Mouse (Mus musculus) intestine, embryonic 14.5 days (tissue): ENCODE results near the gene Cfap161. TPM values are rescaled to one million over a fixed set of nuclear protein-coding genes. Genes with fewer than 3 reads are reported as not detected.

Source experiments
- ATAC-seq: fragments of 200-750 bp; cut with Nextera tagmentation; replicated peaks from 2 replicates; pipeline ENCODE4 v1.8.0; 2017; ENCODE audit warnings: low read depth, moderate number of reproducible peaks, moderate TSS enrichment, moderate library complexity; ENCODE audit not compliant: low FRiP score, low TSS enrichment
- DNase-seq: peaks from one replicate; pipeline ENCODE4 v3.0.0-alpha.2; 2018; ENCODE audit warnings: low spot score
- H3K27ac ChIP-seq: fragments of 300-500 bp; sonication (generic); 2 replicates; pipeline ENCODE4 v1.5.1; 2014; ENCODE audit warnings: low read depth, mild to moderate bottlenecking, control low read depth
- H3K27me3 ChIP-seq: fragments of 300-500 bp; sonication (generic); replicated peaks from 2 replicates; pipeline ENCODE4 v1.6.1; 2014; ENCODE audit warnings: low read length, control low read depth; ENCODE audit not compliant: control insufficient read depth, insufficient read depth
- H3K36me3 ChIP-seq: fragments of 300-500 bp; sonication (generic); 2 replicates; pipeline ENCODE4 v1.6.1; 2014; ENCODE audit warnings: low read length, control low read depth; ENCODE audit not compliant: control insufficient read depth, insufficient read depth
- H3K4me1 ChIP-seq: fragments of 300-500 bp; sonication (generic); replicated peaks from 2 replicates; pipeline ENCODE4 v1.6.1; 2014; ENCODE audit warnings: low read length, control low read depth, mixed read lengths; ENCODE audit not compliant: control insufficient read depth, insufficient read depth
- H3K4me2 ChIP-seq: fragments of 300-500 bp; sonication (generic); 2 replicates; pipeline ENCODE4 v1.6.1; 2014; ENCODE audit warnings: low read length
- H3K4me3 ChIP-seq: fragments of 300-500 bp; sonication (generic); 2 replicates; pipeline ENCODE4 v1.5.1; 2014; ENCODE audit warnings: low read depth, low read length, control low read depth, mixed read lengths
- H3K9ac ChIP-seq: fragments of 300-500 bp; sonication (generic); 2 replicates; pipeline ENCODE4 v1.6.1; 2014; ENCODE audit warnings: mild to moderate bottlenecking, low read length
- H3K9me3 ChIP-seq: fragments of 300-500 bp; sonication (generic); 2 replicates; pipeline ENCODE4 v1.6.1; 2016; ENCODE audit warnings: low read length, control low read depth; ENCODE audit not compliant: control insufficient read depth
- WGBS: fragments of 180-500 bp; shearing (Covaris S2); extraction: QIAGEN DNeasy Blood & Tissue Kit; methylation state at CpG from one replicate; pipeline ENCODE4 v1.1.7; 2014; 5-methylcytosine and 5-hydroxymethylcytosine counted together
- polyA plus RNA-seq: library from polyadenylated mRNA; unstranded; fragments of >200 nt; fragmentation: Nextera tagmentation; extraction: Ambion mirVana; gene quantifications from 2 replicates; pipeline ENCODE4 v1.2.1, GENCODE M21; 2014

The Cfap161 gene
- polyA plus RNA-seq: 0.17 and 0.45 TPM in 2 replicates

- 0 out of 2 replicates have a peak within 1 kb of the TSS, but pooled peaks have one; percentile 18 for H3K4me2 ChIP-seq
- H3K9ac ChIP-seq: no peak within 1 kb of the TSS
- ATAC-seq (peak; percentile 85), DNase-seq (peak; percentile 74)
- no peaks in the 10 kb centered on the region for H3K36me3 ChIP-seq
- no peak within 1 kb of the TSS for H3K27ac ChIP-seq
- no peaks in the 10 kb centered on the region for H3K27me3 ChIP-seq
- no peak within 1 kb of the TSS for H3K4me3 ChIP-seq
- peaks cover 9% of the 10 kb centered on the region; the same call in 1 of the 2 replicates for H3K4me1 ChIP-seq
- no peaks in the 10 kb centered on the region for H3K9me3 ChIP-seq
- WGBS: 15% methylated on average over 14 of the region's 14 CpGs
These were observed at the start of gene Cfap161 for GRCm38 (mm10) chr7:83794705-83795104. Cfap161 (minus strand) TSS chr7:83794880.

GRCm38 (mm10) chr7:83842486-83843259 is 48.0 kb upstream of the Cfap161 start:
- Histone ChIP-seq H3K4me2 (no peak overlapping the region), H3K27me3 (no peaks in the 10 kb centered on the region), H3K27ac (peak overlapping the region; percentile 22; the same call in 1 of the 2 replicates), H3K9me3 (no peaks in the 10 kb centered on the region), H3K4me1 (peaks cover 17% of the 10 kb centered on the region), H3K4me3 (no peak overlapping the region), H3K36me3 (no peaks in the 10 kb centered on the region), H3K9ac (no peak overlapping the region)
- ATAC-seq: no peak
- 56% methylated on average over 6 of the region's 6 CpGs for WGBS
- DNase-seq: no peak

- Histone ChIP-seq H3K9me3 (no peaks in the 10 kb centered on the region), H3K4me2 (no peak overlapping the region), H3K4me1 (no peaks in the 10 kb centered on the region), H3K9ac (no peak overlapping the region), H3K4me3 (no peak overlapping the region), H3K36me3 (no peaks in the 10 kb centered on the region), H3K27ac (no peak overlapping the region), H3K27me3 (no peaks in the 10 kb centered on the region)
- ATAC-seq (no peak), DNase-seq (no peak)
- 90% methylated on average over 2 of the region's 2 CpGs for WGBS
These were observed 45.4 kb upstream of the Cfap161 start for GRCm38 (mm10) chr7:83840076-83840475.

GRCm38 (mm10) chr7:83838525-83839224 is 44.0 kb upstream of the Cfap161 start:
- WGBS: 82% methylated on average over 5 of the region's 5 CpGs
- no peak overlapping the region for H3K27ac ChIP-seq
- ATAC-seq (no peak), DNase-seq (no peak)
- H3K9me3 ChIP-seq: no peaks in the 10 kb centered on the region
- no peak overlapping the region for H3K9ac ChIP-seq
- H3K4me2 ChIP-seq: no peak overlapping the region
- H3K27me3 ChIP-seq: no peaks in the 10 kb centered on the region
- no peak overlapping the region for H3K4me3 ChIP-seq
- H3K4me1 ChIP-seq: no peaks in the 10 kb centered on the region
- no peaks in the 10 kb centered on the region for H3K36me3 ChIP-seq

- no peak overlapping the region for H3K4me3 ChIP-seq
- peak; percentile 44 for DNase-seq
- no peaks in the 10 kb centered on the region for H3K36me3 ChIP-seq
- no peak for ATAC-seq
- H3K9me3 ChIP-seq: no peaks in the 10 kb centered on the region
- H3K9ac ChIP-seq: no peak overlapping the region
- H3K4me2 ChIP-seq: no peak overlapping the region
- no peaks in the 10 kb centered on the region for H3K27me3 ChIP-seq
- peaks cover 8% of the 10 kb centered on the region for H3K4me1 ChIP-seq
- no peak overlapping the region for H3K27ac ChIP-seq
- 86% methylated on average over 7 of the region's 7 CpGs for WGBS
These were observed 34.7 kb upstream of the Cfap161 start for GRCm38 (mm10) chr7:83829355-83829754.

GRCm38 (mm10) chr7:83827402-83828076 is 32.9 kb upstream of the Cfap161 start:
- DNase-seq: peak; percentile 27
- Histone ChIP-seq H3K36me3 (no peaks in the 10 kb centered on the region), H3K4me1 (no peaks in the 10 kb centered on the region), H3K9ac (no peak overlapping the region), H3K4me3 (no peak overlapping the region), H3K27me3 (no peaks in the 10 kb centered on the region), H3K4me2 (no peak overlapping the region), H3K27ac (no peak overlapping the region), H3K9me3 (no peaks in the 10 kb centered on the region)
- 71% methylated on average over 10 of the region's 10 CpGs for WGBS
- ATAC-seq: no peak

GRCm38 (mm10) chr7:83826808-83827207 is 32.1 kb upstream of the Cfap161 start:
- no peak for ATAC-seq
- no peak overlapping the region for H3K4me3 ChIP-seq
- H3K36me3 ChIP-seq: no peaks in the 10 kb centered on the region
- H3K9ac ChIP-seq: no peak overlapping the region
- H3K27ac ChIP-seq: no peak overlapping the region
- no peaks in the 10 kb centered on the region for H3K4me1 ChIP-seq
- 67% methylated on average over 2 of the region's 2 CpGs for WGBS
- peak; percentile 25 for DNase-seq
- no peaks in the 10 kb centered on the region for H3K9me3 ChIP-seq
- H3K4me2 ChIP-seq: no peak overlapping the region
- no peaks in the 10 kb centered on the region for H3K27me3 ChIP-seq

- Histone ChIP-seq H3K4me2 (no peak overlapping the region), H3K9me3 (no peaks in the 10 kb centered on the region), H3K27me3 (no peaks in the 10 kb centered on the region), H3K4me1 (no peaks in the 10 kb centered on the region), H3K4me3 (no peak overlapping the region), H3K27ac (no peak overlapping the region), H3K36me3 (no peaks in the 10 kb centered on the region), H3K9ac (no peak overlapping the region)
- WGBS: 72% methylated on average over 2 of the region's 2 CpGs
- DNase-seq: no peak
- ATAC-seq: no peak
These were observed 27.3 kb upstream of the Cfap161 start for GRCm38 (mm10) chr7:83821951-83822350.
